Mouse (Mus musculus) midbrain, postnatal 0 days (tissue): ENCODE measurements around the gene Usp8. TPM values are rescaled to one million over a fixed set of nuclear protein-coding genes. Genes with fewer than 3 reads are reported as not detected.

Source experiments
- ATAC-seq: fragments of 200-750 bp; cut with Nextera tagmentation; 2 replicates; pipeline ENCODE4 v1.8.0; 2017; ENCODE audit warnings: moderate number of reproducible peaks, mild to moderate bottlenecking, moderate TSS enrichment, moderate library complexity; ENCODE audit not compliant: low FRiP score
- DNase-seq: peaks from one replicate; pipeline ENCODE4 v3.0.0-alpha.2; 2015; ENCODE audit warnings: low spot score
- H3K27ac ChIP-seq: fragments of 300-500 bp; sonication (generic); 2 replicates; pipeline ENCODE4 v1.5.1; 2014; ENCODE audit warnings: low read depth, mild to moderate bottlenecking, low read length, mixed read lengths
- H3K27me3 ChIP-seq: fragments of 300-500 bp; sonication (generic); 2 replicates; pipeline ENCODE4 v1.6.1; 2014; ENCODE audit warnings: low read length, control low read depth, mixed read lengths; ENCODE audit not compliant: insufficient read depth
- H3K36me3 ChIP-seq: fragments of 300-500 bp; sonication (generic); 2 replicates; pipeline ENCODE4 v1.6.1; 2014; ENCODE audit warnings: low read length, control low read depth, mixed read lengths; ENCODE audit not compliant: insufficient read depth
- H3K4me1 ChIP-seq: fragments of 300-500 bp; sonication (generic); 2 replicates; pipeline ENCODE4 v1.6.1; 2014; ENCODE audit warnings: mild to moderate bottlenecking, control low read depth, antibody characterized with exemption, low read length, mixed read lengths; ENCODE audit not compliant: insufficient read depth
- H3K4me2 ChIP-seq: fragments of 300-500 bp; sonication (generic); 2 replicates; pipeline ENCODE4 v1.6.1; 2014; ENCODE audit warnings: low read depth, mild to moderate bottlenecking, low read length, mixed read lengths; ENCODE audit not compliant: poor library complexity, severe bottlenecking
- H3K4me3 ChIP-seq: fragments of 300-500 bp; sonication (generic); 2 replicates; pipeline ENCODE4 v1.5.1; 2014; ENCODE audit warnings: low read depth, mild to moderate bottlenecking, low read length, moderate library complexity
- H3K9ac ChIP-seq: fragments of 300-500 bp; sonication (generic); replicated peaks from 2 replicates; pipeline ENCODE4 v1.6.1; 2014; ENCODE audit warnings: mild to moderate bottlenecking, low read length, moderate library complexity, mixed read lengths; ENCODE audit not compliant: poor library complexity, severe bottlenecking
- H3K9me3 ChIP-seq: fragments of 300-500 bp; sonication (generic); 2 replicates; pipeline ENCODE4 v1.6.1; 2016; ENCODE audit warnings: low read length, control low read depth
- CTCF ChIP-seq: IDR thresholded peaks from 2 replicates; pipeline ENCODE4 v1.5.1; 2016; ENCODE audit warnings: antibody characterized with exemption, mild to moderate bottlenecking
- WGBS: fragments of 180-500 bp; shearing (Covaris S2); extraction: QIAGEN DNeasy Blood & Tissue Kit; methylation state at CpG from one replicate; pipeline ENCODE4 v1.1.7; 2014; 5-methylcytosine and 5-hydroxymethylcytosine counted together
- polyA plus RNA-seq: library from polyadenylated mRNA; unstranded; fragments of >200 nt; fragmentation: Nextera tagmentation; extraction: Ambion mirVana; gene quantifications from 2 replicates; pipeline ENCODE4 v1.2.1, GENCODE M21; 2015
- total RNA-seq: library from RNA; depleted of rRNA; stranded (reverse); fragments of >200 nt; gene quantifications from 2 replicates; pipeline ENCODE4 v1.2.3, GENCODE M21; 2014

Gene Usp8
- total and polyA plus RNA-seq, 2 experiments from 2014 or later = 17.8 to 18.6 TPM

DNA sequence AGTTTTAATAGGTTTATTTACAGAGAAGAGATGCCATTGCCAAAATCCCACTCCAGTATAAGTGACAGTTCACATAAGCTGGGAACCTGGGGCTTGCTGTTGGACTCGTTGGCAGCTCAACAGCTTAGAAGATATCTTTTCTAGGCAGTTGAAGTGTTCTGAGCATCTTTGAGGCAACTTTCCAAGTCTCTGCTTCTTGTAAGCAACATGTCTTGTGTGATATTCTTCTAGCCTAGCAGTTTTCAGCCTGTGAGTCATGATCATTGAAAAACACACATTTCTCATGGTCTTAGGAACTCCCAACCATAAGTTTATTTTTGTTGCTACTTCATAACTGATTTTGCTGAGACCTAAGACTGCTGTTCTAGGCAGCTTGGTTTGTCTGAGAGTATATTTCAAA, 24.2 kb upstream of the Usp8 start:
- Histone ChIP-seq H3K4me1 (no peaks in the 10 kb centered on the region), H3K9ac (no peak overlapping the region), H3K36me3 (no peaks in the 10 kb centered on the region), H3K4me2 (no peak overlapping the region), H3K9me3 (no peaks in the 10 kb centered on the region), H3K27ac (no peak overlapping the region), H3K27me3 (no peaks in the 10 kb centered on the region), H3K4me3 (no peak overlapping the region)
- WGBS = 88% methylated on average over 1 of the region's 1 CpGs
- TF ChIP-seq CTCF = no peak
- no peak for ATAC-seq
- DNase-seq = no peak

DNA sequence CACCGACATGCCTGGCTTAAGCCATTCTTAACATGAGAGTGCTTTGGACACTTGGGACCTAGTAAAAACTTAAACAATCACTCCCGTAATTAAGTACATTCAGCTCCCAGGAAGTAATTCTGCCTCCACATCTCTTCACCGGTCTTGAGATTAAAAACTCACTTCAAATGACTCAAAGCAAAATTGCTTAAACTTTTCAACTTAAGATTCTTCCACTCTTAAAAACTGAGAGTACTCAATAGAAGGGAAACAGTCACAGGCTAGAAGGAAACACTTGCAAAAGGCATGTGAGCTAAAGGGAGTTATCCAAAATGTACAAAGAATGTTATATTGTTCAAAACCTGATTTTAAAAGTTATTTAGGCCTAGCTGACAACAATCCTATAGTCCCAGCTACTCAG, 15.8 kb upstream of the Usp8 start:
- Histone ChIP-seq H3K36me3 (no peaks in the 10 kb centered on the region), H3K9ac (no peak overlapping the region), H3K4me3 (no peak overlapping the region), H3K4me1 (no peaks in the 10 kb centered on the region), H3K4me2 (no peak overlapping the region), H3K27ac (no peak overlapping the region), H3K9me3 (no peaks in the 10 kb centered on the region), H3K27me3 (no peaks in the 10 kb centered on the region)
- ATAC-seq (no peak), DNase-seq (no peak)
- TF ChIP-seq CTCF = no peak
- 86% methylated on average over 3 of the region's 3 CpGs for WGBS

DNA sequence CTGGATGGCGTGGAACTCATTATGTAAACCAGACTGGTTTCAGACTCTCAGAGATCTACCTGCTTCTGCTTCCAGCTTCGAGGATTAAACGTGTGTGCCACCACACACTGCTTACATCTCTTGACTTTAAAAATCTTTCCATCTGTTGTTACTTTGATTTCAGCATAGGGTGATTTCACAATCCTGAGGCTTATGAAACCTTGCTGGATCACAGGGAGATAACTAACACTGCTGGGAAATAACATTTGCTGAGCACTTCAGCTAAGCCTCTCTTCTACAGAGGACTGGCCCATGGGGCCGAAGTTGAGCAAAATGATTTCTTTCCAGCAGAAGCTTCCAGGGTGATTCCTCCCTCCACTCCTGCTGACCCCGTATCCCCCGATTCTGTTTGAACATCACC, 11.8 kb upstream of the Usp8 start:
- H3K9ac ChIP-seq = no peak overlapping the region
- H3K4me3 ChIP-seq = no peak overlapping the region
- no peak overlapping the region for H3K27ac ChIP-seq
- no peaks in the 10 kb centered on the region for H3K4me1 ChIP-seq
- H3K9me3 ChIP-seq = no peaks in the 10 kb centered on the region
- H3K27me3 ChIP-seq = no peaks in the 10 kb centered on the region
- WGBS = 85% methylated on average over 6 of the region's 6 CpGs
- H3K36me3 ChIP-seq = no peaks in the 10 kb centered on the region
- ATAC-seq (no peak), DNase-seq (no peak)
- no peak for TF ChIP-seq CTCF
- no peak overlapping the region for H3K4me2 ChIP-seq

- H3K27me3 ChIP-seq = no peaks in the 10 kb centered on the region
- H3K4me2 ChIP-seq = peak overlapping the region; percentile 57
- H3K4me3 ChIP-seq = peak overlapping the region; percentile 72
- ATAC-seq (peak; percentile 82), DNase-seq (no peak)
- 1% methylated on average over 21 of the region's 23 CpGs for WGBS
- no peaks in the 10 kb centered on the region for H3K9me3 ChIP-seq
- H3K27ac ChIP-seq = peak overlapping the region; percentile 84
- no peak for TF ChIP-seq CTCF
- no peaks in the 10 kb centered on the region for H3K36me3 ChIP-seq
- H3K9ac ChIP-seq = peak overlapping the region; percentile 80
- no peaks in the 10 kb centered on the region for H3K4me1 ChIP-seq
Measured at GRCm38 (mm10) chr2:126707438-126707779, 281 bp downstream of the Usp8 start.

DNA sequence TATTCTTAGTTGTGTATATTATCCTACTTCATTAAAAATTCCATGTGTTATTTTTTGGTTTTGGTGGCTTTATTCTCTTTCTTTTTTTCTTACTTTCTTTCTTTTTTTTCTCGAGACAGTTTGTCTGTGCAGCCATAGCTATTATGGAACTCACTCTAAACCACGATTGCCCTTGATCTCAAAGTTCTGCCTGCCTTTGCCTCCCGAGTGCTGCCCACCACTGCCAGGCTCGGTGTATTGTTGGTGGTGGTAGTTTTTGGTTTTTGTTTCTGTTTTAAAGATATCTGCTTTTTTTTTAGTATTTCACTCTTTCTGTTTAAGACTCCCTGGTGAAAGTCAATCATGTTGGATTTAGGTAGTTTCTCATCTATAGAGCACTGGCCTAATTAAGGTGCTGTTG, 1.2 kb downstream of the Usp8 start:
- no peaks in the 10 kb centered on the region for H3K27me3 ChIP-seq
- peak overlapping the region; percentile 57 for H3K4me2 ChIP-seq
- no peak overlapping the region for H3K4me3 ChIP-seq
- no peak for ATAC-seq
- TF ChIP-seq CTCF = no peak
- no peaks in the 10 kb centered on the region for H3K36me3 ChIP-seq
- DNase-seq = no peak
- 0 out of 2 replicates have a peak overlapping the region, but pooled peaks have one; percentile 80 for H3K9ac ChIP-seq
- H3K27ac ChIP-seq = no peak overlapping the region
- H3K4me1 ChIP-seq = no peaks in the 10 kb centered on the region
- 81% methylated on average over 4 of the region's 4 CpGs for WGBS
- no peaks in the 10 kb centered on the region for H3K9me3 ChIP-seq

DNA sequence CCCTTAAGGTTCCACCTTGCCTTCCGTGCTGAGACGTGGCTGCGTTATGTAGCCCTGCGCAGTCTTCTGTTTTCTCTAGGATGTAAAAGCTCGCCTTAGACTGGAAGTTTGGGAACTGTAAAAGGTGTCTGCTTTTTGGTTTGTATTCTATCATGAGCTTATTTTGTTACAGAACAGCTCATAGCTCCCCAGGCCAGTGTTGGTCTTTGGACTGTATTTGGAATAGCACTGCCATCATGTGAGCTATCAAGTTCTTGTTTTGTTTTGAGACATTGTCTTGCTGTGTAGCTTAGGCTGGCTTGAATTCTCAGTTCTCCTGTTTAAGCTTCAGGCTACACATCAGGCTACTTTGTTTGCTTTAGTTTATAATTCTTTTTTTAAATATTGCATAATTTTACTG, 5.4 kb downstream of the Usp8 start:
- Histone ChIP-seq H3K9ac (no peak overlapping the region), H3K4me1 (no peaks in the 10 kb centered on the region), H3K4me3 (no peak overlapping the region), H3K36me3 (no peaks in the 10 kb centered on the region), H3K4me2 (no peak overlapping the region), H3K9me3 (no peaks in the 10 kb centered on the region), H3K27me3 (no peaks in the 10 kb centered on the region), H3K27ac (no peak overlapping the region)
- ATAC-seq (no peak), DNase-seq (no peak)
- WGBS = 96% methylated on average over 5 of the region's 5 CpGs
- no peak for TF ChIP-seq CTCF

- Histone ChIP-seq H3K9ac (no peak overlapping the region), H3K4me3 (no peak overlapping the region), H3K9me3 (no peaks in the 10 kb centered on the region), H3K27ac (no peak overlapping the region), H3K27me3 (no peaks in the 10 kb centered on the region), H3K4me1 (no peaks in the 10 kb centered on the region), H3K36me3 (no peaks in the 10 kb centered on the region), H3K4me2 (no peak overlapping the region)
- no peak for DNase-seq
- no peak for ATAC-seq
- no peak for TF ChIP-seq CTCF
Measured at GRCm38 (mm10) chr2:126712950-126713349, 5.8 kb downstream of the Usp8 start.
